Mouse (Mus musculus): ENCODE results near the gene Adgrf3. TPM values are rescaled to one million over a fixed set of nuclear protein-coding genes. Genes with fewer than 3 reads are reported as not detected.
"Not testable (repeated sequence)": the region's sequence is repeated elsewhere in the genome, so short reads cannot be mapped to it uniquely, and the experiment has no call there.

The Adgrf3 gene
- polyA plus RNA-seq, 1 experiment from 2014 or later, result 0.45 TPM

DNA sequence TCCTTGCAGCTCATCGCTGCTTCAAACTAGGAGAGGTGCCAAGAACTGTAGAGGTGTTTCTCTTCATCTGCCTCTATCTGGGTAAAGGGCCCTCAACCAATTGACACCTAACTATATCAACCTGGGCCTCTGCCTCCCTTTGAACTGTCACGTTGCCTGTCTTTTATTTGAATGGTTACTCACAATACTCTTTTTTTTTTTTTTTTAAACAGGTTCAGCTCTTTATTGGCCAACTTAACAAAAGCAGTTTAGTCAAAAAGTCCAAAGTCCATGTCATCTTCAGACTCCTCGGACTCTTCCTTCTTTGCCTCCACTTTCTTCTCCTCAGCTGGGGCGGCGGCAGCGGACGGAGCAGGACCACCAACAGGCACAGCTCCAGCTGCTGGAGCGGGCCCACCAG, 15.1 kb upstream of the Adgrf3 start:
- Histone ChIP-seq H3K9me3 (ENCODE audit: control insufficient read depth, low read length) (no peaks in the 10 kb centered on the region), H3K27me3 (ENCODE audit: control insufficient read depth, insufficient read depth, low read length) (no peaks in the 10 kb centered on the region; the same call in 1 of the 2 replicates), H3K36me3 (ENCODE audit: control insufficient read depth, insufficient read depth, low read length) (peaks cover 5% of the 10 kb centered on the region; the same call in 1 of the 2 replicates), H3K27ac (replicated peaks in 1 of 2; ENCODE audit: control insufficient read depth in 1 of 2, insufficient read depth in 1 of 2, low read depth in 2 of 2, low read length in 2 of 2) (no peak overlapping the region), H3K4me3 (ENCODE audit: control insufficient read depth in 1 of 2, insufficient read depth in 1 of 2, low read depth in 1 of 2, low read length in 2 of 2) (no peak overlapping the region), H3K4me2 (ENCODE audit: low read length) (no peak overlapping the region), H3K4me1 (ENCODE audit: control insufficient read depth in 2 of 2, insufficient read depth in 2 of 2, low read length in 2 of 2) (no peaks in the 10 kb centered on the region), H3K9ac (ENCODE audit: low read length) (no peak overlapping the region)
- 87% methylated on average over 8 of the region's 8 CpGs for WGBS
- ATAC-seq (ENCODE audit: insufficient number of reproducible peaks, insufficient read depth, low FRiP score, low read depth), result no peak

DNA sequence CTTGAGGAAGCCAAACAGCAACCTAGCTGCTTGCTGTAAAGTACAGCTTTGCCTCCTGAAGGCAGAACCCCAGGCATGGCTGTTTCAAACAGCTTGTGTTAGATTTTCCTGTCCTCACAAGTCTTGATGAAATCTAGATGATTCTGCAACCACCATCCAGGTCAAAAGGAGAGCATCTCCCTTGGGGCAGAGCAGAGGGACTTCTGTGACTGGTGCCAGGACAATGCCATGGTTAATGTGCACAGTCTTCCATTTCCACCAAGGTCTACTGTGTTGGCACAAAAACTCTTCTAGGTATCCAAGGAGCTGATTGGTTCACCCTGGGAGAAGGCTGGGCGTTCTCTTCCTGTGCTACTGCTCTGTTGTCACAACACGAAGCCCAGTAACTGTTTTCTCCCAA, 14.2 kb upstream of the Adgrf3 start:
- Histone ChIP-seq H3K9ac (ENCODE audit: low read length) (no peak overlapping the region), H3K27ac (replicated peaks in 1 of 2; ENCODE audit: control insufficient read depth in 1 of 2, insufficient read depth in 1 of 2, low read depth in 2 of 2, low read length in 2 of 2) (no peak overlapping the region)
- 71% methylated on average over 2 of the region's 2 CpGs for WGBS

DNA sequence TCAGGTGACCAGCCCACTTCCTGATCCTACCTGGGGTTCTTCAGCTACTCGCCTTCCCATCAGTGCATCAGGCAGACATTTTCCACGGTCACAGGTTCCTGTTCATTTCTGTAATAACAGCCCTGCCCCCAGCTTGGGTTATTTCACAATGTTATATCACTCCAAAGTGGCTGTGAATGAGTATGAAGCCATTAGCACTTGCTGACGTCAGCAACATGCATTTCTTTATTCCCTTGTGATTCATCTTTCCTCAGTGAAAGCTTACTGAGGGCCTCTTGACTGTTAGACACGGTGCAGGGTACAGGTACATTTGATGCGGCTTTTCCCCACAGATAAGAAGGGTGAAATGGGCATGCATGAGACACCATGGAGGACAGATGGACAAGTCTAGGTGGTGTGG, 10.4 kb upstream of the Adgrf3 start:
- Histone ChIP-seq H3K4me3 (ENCODE audit: control insufficient read depth in 1 of 2, insufficient read depth in 1 of 2, low read depth in 1 of 2, low read length in 2 of 2) (no peak overlapping the region), H3K27me3 (ENCODE audit: control insufficient read depth, insufficient read depth, low read length) (no peaks in the 10 kb centered on the region; the same call in 1 of the 2 replicates), H3K4me2 (ENCODE audit: low read length) (no peak overlapping the region), H3K9ac (ENCODE audit: low read length) (no peak overlapping the region), H3K9me3 (ENCODE audit: control insufficient read depth, low read length) (no peaks in the 10 kb centered on the region), H3K27ac (replicated peaks in 1 of 2; ENCODE audit: control insufficient read depth in 1 of 2, insufficient read depth in 1 of 2, low read depth in 2 of 2, low read length in 2 of 2) (no peak overlapping the region), H3K36me3 (ENCODE audit: control insufficient read depth, insufficient read depth, low read length) (no peaks in the 10 kb centered on the region), H3K4me1 (ENCODE audit: control insufficient read depth in 2 of 2, insufficient read depth in 2 of 2, low read length in 2 of 2) (no peaks in the 10 kb centered on the region)
- ATAC-seq (ENCODE audit: insufficient number of reproducible peaks, insufficient read depth, low FRiP score, low read depth), result no peak
- 75% methylated on average over 5 of the region's 5 CpGs for WGBS

More for the DNA sequence above, 14.2 kb upstream of the Adgrf3 start:
- H3K4me2 ChIP-seq (ENCODE audit: low read length), result no peak overlapping the region
- no peaks in the 10 kb centered on the region for H3K9me3 ChIP-seq (ENCODE audit: control insufficient read depth, low read length)
- no peak for ATAC-seq (ENCODE audit: insufficient number of reproducible peaks, insufficient read depth, low FRiP score, low read depth)
- H3K4me3 ChIP-seq (ENCODE audit: control insufficient read depth in 1 of 2, insufficient read depth in 1 of 2, low read depth in 1 of 2, low read length in 2 of 2), result no peak overlapping the region
- peaks cover 5% of the 10 kb centered on the region; the same call in 1 of the 2 replicates for H3K36me3 ChIP-seq (ENCODE audit: control insufficient read depth, insufficient read depth, low read length)
- no peaks in the 10 kb centered on the region for H3K4me1 ChIP-seq (ENCODE audit: control insufficient read depth in 2 of 2, insufficient read depth in 2 of 2, low read length in 2 of 2)
- no peaks in the 10 kb centered on the region; the same call in 1 of the 2 replicates for H3K27me3 ChIP-seq (ENCODE audit: control insufficient read depth, insufficient read depth, low read length)

DNA sequence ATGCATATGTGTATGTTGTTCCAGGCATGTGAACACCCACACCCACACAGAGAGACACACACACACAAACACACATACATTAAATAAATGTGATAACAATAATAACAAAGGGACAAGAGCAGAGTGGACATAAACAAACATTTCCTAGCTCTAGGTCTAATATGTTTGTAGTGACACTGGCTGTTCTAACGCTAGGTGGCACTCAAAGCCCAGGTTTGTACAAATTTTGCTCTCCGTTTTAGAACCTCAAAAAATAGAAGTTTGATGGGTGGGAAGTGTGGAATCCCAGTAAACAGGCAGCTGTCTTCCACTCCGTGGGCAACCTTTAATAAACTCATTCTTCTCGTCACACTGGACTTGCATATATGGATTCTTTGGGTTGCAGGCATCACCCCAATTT, 9.4 kb upstream of the Adgrf3 start:
- no peak overlapping the region for H3K4me3 ChIP-seq (ENCODE audit: control insufficient read depth in 1 of 2, insufficient read depth in 1 of 2, low read depth in 1 of 2, low read length in 2 of 2)
- H3K36me3 ChIP-seq (ENCODE audit: control insufficient read depth, insufficient read depth, low read length), result no peaks in the 10 kb centered on the region
- H3K9ac ChIP-seq (ENCODE audit: low read length), result no peak overlapping the region
- no peak overlapping the region for H3K4me2 ChIP-seq (ENCODE audit: low read length)
- H3K9me3 ChIP-seq (ENCODE audit: control insufficient read depth, low read length), result no peaks in the 10 kb centered on the region
- no peak overlapping the region for H3K27ac ChIP-seq (replicated peaks in 1 of 2; ENCODE audit: control insufficient read depth in 1 of 2, insufficient read depth in 1 of 2, low read depth in 2 of 2, low read length in 2 of 2)
- H3K27me3 ChIP-seq (ENCODE audit: control insufficient read depth, insufficient read depth, low read length), result no peaks in the 10 kb centered on the region; the same call in 1 of the 2 replicates
- ATAC-seq (ENCODE audit: insufficient number of reproducible peaks, insufficient read depth, low FRiP score, low read depth), result no peak
- WGBS, result 6% methylated on average over 4 of the region's 4 CpGs
- H3K4me1 ChIP-seq (ENCODE audit: control insufficient read depth in 2 of 2, insufficient read depth in 2 of 2, low read length in 2 of 2), result peaks cover 0 to 1% of the 10 kb centered on the region in 2 experiments; a peak in 1 of 4 replicates

DNA sequence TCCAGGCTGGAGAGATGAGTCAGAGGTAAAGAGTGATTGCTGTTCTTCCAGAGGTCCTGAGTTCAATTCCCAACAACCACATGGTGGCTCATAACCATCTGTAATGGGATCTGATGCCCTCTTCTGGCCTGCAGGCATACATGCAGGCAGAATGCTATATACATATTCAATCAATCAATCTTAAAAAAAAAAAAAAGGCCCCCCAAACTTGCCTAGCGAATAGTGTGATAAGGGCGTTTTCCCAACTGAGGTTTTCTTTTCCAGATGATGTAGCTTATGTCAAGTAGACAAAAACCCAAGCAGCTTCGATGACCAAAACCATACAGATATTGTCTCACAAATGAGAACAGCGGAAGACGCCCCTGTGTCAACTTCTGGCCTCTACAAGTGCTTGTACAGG, 5.2 kb upstream of the Adgrf3 start:
- H3K4me1 ChIP-seq (ENCODE audit: control insufficient read depth in 2 of 2, insufficient read depth in 2 of 2, low read length in 2 of 2); ATAC-seq (ENCODE audit: insufficient number of reproducible peaks, insufficient read depth, low FRiP score, low read depth); H3K36me3 ChIP-seq (ENCODE audit: control insufficient read depth, insufficient read depth, low read length); H3K27me3 ChIP-seq (ENCODE audit: control insufficient read depth, insufficient read depth, low read length); H3K4me2 ChIP-seq (ENCODE audit: low read length); H3K9me3 ChIP-seq (ENCODE audit: control insufficient read depth, low read length); H3K9ac ChIP-seq (ENCODE audit: low read length); H3K4me3 ChIP-seq (ENCODE audit: control insufficient read depth in 1 of 2, insufficient read depth in 1 of 2, low read depth in 1 of 2, low read length in 2 of 2); H3K27ac ChIP-seq (replicated peaks in 1 of 2; ENCODE audit: control insufficient read depth in 1 of 2, insufficient read depth in 1 of 2, low read depth in 2 of 2, low read length in 2 of 2): not testable (repeated sequence)
- 88% methylated on average over 5 of the region's 5 CpGs for WGBS

DNA sequence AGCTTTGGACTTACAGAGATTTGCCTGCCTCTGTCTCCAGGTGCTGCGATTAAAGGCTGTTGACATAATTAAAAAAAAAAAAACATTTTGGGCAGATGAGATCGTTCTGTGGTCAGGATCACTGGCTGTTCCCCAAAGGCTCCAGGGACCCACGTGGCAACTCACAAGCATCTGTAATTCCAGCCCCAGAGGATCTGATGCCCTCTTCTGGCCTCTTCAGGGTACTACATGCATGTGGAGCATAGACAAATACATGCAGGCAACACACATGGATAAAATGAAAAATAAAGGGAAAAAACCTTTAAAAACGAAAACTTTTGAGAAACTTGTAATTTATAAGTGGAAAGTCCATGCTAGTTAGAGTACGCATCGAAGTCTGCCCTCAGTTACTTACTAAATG, 1.8 kb upstream of the Adgrf3 start:
- no peaks in the 10 kb centered on the region for H3K36me3 ChIP-seq (ENCODE audit: control insufficient read depth, insufficient read depth, low read length)
- WGBS, result 65% methylated on average over 6 of the region's 6 CpGs
- H3K27me3 ChIP-seq (ENCODE audit: control insufficient read depth, insufficient read depth, low read length), result no peaks in the 10 kb centered on the region
- H3K4me1 ChIP-seq (ENCODE audit: control insufficient read depth in 2 of 2, insufficient read depth in 2 of 2, low read length in 2 of 2), result peaks cover 2 to 8% of the 10 kb centered on the region in 2 experiments
- no peak overlapping the region for H3K27ac ChIP-seq (replicated peaks in 1 of 2; ENCODE audit: control insufficient read depth in 1 of 2, insufficient read depth in 1 of 2, low read depth in 2 of 2, low read length in 2 of 2)
- no peaks in the 10 kb centered on the region for H3K9me3 ChIP-seq (ENCODE audit: control insufficient read depth, low read length)
- no peak for ATAC-seq (ENCODE audit: insufficient number of reproducible peaks, insufficient read depth, low FRiP score, low read depth)
- H3K4me3 ChIP-seq (ENCODE audit: control insufficient read depth in 1 of 2, insufficient read depth in 1 of 2, low read depth in 1 of 2, low read length in 2 of 2), result no peak overlapping the region
- H3K4me2 ChIP-seq (ENCODE audit: low read length), result no peak overlapping the region
- no peak overlapping the region for H3K9ac ChIP-seq (ENCODE audit: low read length)

DNA sequence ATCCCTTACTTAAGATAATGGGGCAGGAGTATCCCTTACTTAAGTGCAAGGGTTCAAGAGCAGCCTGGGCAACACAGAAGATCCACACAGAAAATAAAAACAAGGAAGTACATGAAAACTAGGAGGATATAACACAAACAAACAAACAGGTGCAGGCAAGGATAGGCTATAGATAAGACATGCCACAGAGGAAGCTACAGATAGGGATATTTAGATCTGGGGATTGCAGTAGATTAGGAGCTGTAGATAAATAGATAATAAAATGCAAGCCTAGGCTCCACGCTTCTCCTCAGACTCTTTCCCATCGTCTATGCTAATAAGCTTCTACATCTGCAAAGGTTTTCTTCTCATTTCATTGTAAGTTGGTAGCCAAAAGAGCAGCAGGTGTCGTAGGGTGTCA, 488 bp downstream of the Adgrf3 start:
- peaks cover 2 to 8% of the 10 kb centered on the region in 2 experiments for H3K4me1 ChIP-seq (ENCODE audit: control insufficient read depth in 2 of 2, insufficient read depth in 2 of 2, low read length in 2 of 2)
- H3K9me3 ChIP-seq (ENCODE audit: control insufficient read depth, low read length), result no peaks in the 10 kb centered on the region
- 62% methylated on average over 3 of the region's 3 CpGs for WGBS
- H3K27ac ChIP-seq (replicated peaks in 1 of 2; ENCODE audit: control insufficient read depth in 1 of 2, insufficient read depth in 1 of 2, low read depth in 2 of 2, low read length in 2 of 2), result no peak overlapping the region
- H3K27me3 ChIP-seq (ENCODE audit: control insufficient read depth, insufficient read depth, low read length), result no peaks in the 10 kb centered on the region
- H3K36me3 ChIP-seq (ENCODE audit: control insufficient read depth, insufficient read depth, low read length), result no peaks in the 10 kb centered on the region
- H3K9ac ChIP-seq (ENCODE audit: low read length), result no peak overlapping the region
- no peak overlapping the region for H3K4me2 ChIP-seq (ENCODE audit: low read length)
- no peak overlapping the region for H3K4me3 ChIP-seq (ENCODE audit: control insufficient read depth in 1 of 2, insufficient read depth in 1 of 2, low read depth in 1 of 2, low read length in 2 of 2)
- ATAC-seq (ENCODE audit: insufficient number of reproducible peaks, insufficient read depth, low FRiP score, low read depth), result no peak

DNA sequence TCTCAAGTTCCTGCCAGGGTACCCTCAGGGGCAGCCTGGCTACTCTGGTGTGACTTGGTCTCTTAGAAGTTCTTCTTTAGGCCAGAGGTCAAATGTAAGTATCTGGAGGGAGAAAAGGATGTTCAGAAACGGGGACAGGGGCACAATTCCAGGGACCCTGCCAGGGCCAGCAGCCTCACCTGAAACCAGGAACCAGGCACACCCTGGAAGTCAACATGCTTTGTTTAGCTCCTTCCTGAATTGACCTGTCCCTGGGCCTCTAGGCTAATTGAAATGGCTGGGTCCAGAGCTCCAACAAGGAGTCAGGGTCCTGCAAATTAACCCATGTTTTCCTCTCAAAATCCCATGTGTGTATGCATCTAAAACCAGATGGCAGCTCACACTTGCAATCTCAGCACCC, 1.1 kb downstream of the Adgrf3 start:
- Histone ChIP-seq H3K36me3 (ENCODE audit: control insufficient read depth, insufficient read depth, low read length) (no peaks in the 10 kb centered on the region), H3K9ac (ENCODE audit: low read length) (no peak overlapping the region), H3K27ac (replicated peaks in 1 of 2; ENCODE audit: control insufficient read depth in 1 of 2, insufficient read depth in 1 of 2, low read depth in 2 of 2, low read length in 2 of 2) (no peak overlapping the region), H3K27me3 (ENCODE audit: control insufficient read depth, insufficient read depth, low read length) (no peaks in the 10 kb centered on the region), H3K9me3 (ENCODE audit: control insufficient read depth, low read length) (no peaks in the 10 kb centered on the region), H3K4me2 (ENCODE audit: low read length) (no peak overlapping the region), H3K4me3 (ENCODE audit: control insufficient read depth in 1 of 2, insufficient read depth in 1 of 2, low read depth in 1 of 2, low read length in 2 of 2) (no peak overlapping the region), H3K4me1 (ENCODE audit: control insufficient read depth in 2 of 2, insufficient read depth in 2 of 2, low read length in 2 of 2) (peaks cover 0 to 6% of the 10 kb centered on the region in 2 experiments; a peak in 3 of 4 replicates)
- WGBS, result 70% methylated on average over 1 of the region's 1 CpGs
- no peak for ATAC-seq (ENCODE audit: insufficient number of reproducible peaks, insufficient read depth, low FRiP score, low read depth)
